Mouse (Mus musculus) embryonic facial prominence, embryonic 14.5 days (tissue): ENCODE measurements around the gene Lrrc4c. TPM values are rescaled to one million over a fixed set of nuclear protein-coding genes. Genes with fewer than 3 reads are reported as not detected.
A peak's percentile ranks its signal among the peaks of the same experiment; 100 is the strongest.

ENCODE experiments used
- ATAC-seq: fragments of 200-750 bp; cut with Nextera tagmentation; 2 replicates; pipeline ENCODE4 v1.8.0; 2017; ENCODE audit warnings: low read depth, moderate number of reproducible peaks, moderate TSS enrichment
- DNase-seq: peaks from one replicate; pipeline ENCODE4 v3.0.0-alpha.2; 2015; ENCODE audit warnings: low spot score
- H3K27ac ChIP-seq: fragments of 300-500 bp; sonication (generic); replicated peaks from 2 replicates; pipeline ENCODE4 v1.5.1; 2014; ENCODE audit warnings: low read depth, mild to moderate bottlenecking, low read length, moderate library complexity
- H3K27me3 ChIP-seq: fragments of 300-500 bp; sonication (generic); replicated peaks from 2 replicates; pipeline ENCODE4 v1.6.1; 2014; ENCODE audit warnings: low read length; ENCODE audit not compliant: control insufficient read depth, insufficient read depth
- H3K36me3 ChIP-seq: fragments of 300-500 bp; sonication (generic); 2 replicates; pipeline ENCODE4 v1.6.1; 2014; ENCODE audit warnings: low read length, mixed read lengths; ENCODE audit not compliant: control insufficient read depth, insufficient read depth
- H3K4me1 ChIP-seq: fragments of 300-500 bp; sonication (generic); 2 replicates; pipeline ENCODE4 v1.6.1; 2014; ENCODE audit warnings: antibody characterized with exemption, low read length; ENCODE audit not compliant: control insufficient read depth, insufficient read depth
- H3K4me2 ChIP-seq: fragments of 300-500 bp; sonication (generic); 2 replicates; pipeline ENCODE4 v1.6.1; 2014; ENCODE audit warnings: low read depth, mild to moderate bottlenecking, low read length, moderate library complexity, mixed read lengths
- H3K4me3 ChIP-seq: fragments of 300-500 bp; sonication (generic); 2 replicates; pipeline ENCODE4 v1.5.1; 2014; ENCODE audit warnings: low read depth, mild to moderate bottlenecking, low read length
- H3K9ac ChIP-seq: fragments of 300-500 bp; sonication (generic); 2 replicates; pipeline ENCODE4 v1.6.1; 2014; ENCODE audit warnings: low read depth, mild to moderate bottlenecking, low read length, moderate library complexity, mixed read lengths
- H3K9me3 ChIP-seq: fragments of 300-500 bp; sonication (generic); 2 replicates; pipeline ENCODE4 v1.6.1; 2016; ENCODE audit warnings: low read length; ENCODE audit not compliant: control insufficient read depth
- WGBS: fragments of 180-500 bp; shearing (Covaris S2); extraction: QIAGEN DNeasy Blood & Tissue Kit; methylation state at CpG from one replicate; pipeline ENCODE4 v1.1.7; 2014; 5-methylcytosine and 5-hydroxymethylcytosine counted together
- polyA plus RNA-seq: library from polyadenylated mRNA; unstranded; fragments of >200 nt; fragmentation: Nextera tagmentation; extraction: Ambion mirVana; gene quantifications from 2 replicates; pipeline ENCODE4 v1.2.1, GENCODE M21; 2014

The Lrrc4c gene
- polyA plus RNA-seq, 1 experiment from 2014 or later = 1.9 TPM

- under 1% methylated on average over 26 of the region's 26 CpGs for WGBS
- Histone ChIP-seq H3K4me3 (peak overlapping the region; percentile 50), H3K4me2 (peak overlapping the region; percentile 86), H3K4me1 (peaks cover 2% of the 10 kb centered on the region; the same call in 1 of the 2 replicates), H3K9ac (peak overlapping the region; percentile 58), H3K9me3 (no peaks in the 10 kb centered on the region), H3K27me3 (peaks cover 13% of the 10 kb centered on the region), H3K27ac (peak overlapping the region; percentile 83), H3K36me3 (no peaks in the 10 kb centered on the region)
- DNase-seq = peak; percentile 38
- ATAC-seq = peak; percentile 77; the same call in 1 of the 2 replicates
Measured at GRCm38 (mm10) chr2:97467031-97467549, 1149.1 kb downstream of the Lrrc4c start.

- no peak for DNase-seq
- H3K4me3 ChIP-seq = peak overlapping the region; percentile 50
- H3K9me3 ChIP-seq = no peaks in the 10 kb centered on the region
- 6% methylated on average over 8 of the region's 8 CpGs for WGBS
- peaks cover 13% of the 10 kb centered on the region for H3K27me3 ChIP-seq
- peak overlapping the region; percentile 86 for H3K4me2 ChIP-seq
- ATAC-seq = no peak
- H3K27ac ChIP-seq = no peak overlapping the region
- H3K36me3 ChIP-seq = no peaks in the 10 kb centered on the region
- peak overlapping the region; percentile 58; the same call in 1 of the 2 replicates for H3K9ac ChIP-seq
- peaks cover 2% of the 10 kb centered on the region; the same call in 1 of the 2 replicates for H3K4me1 ChIP-seq
Measured at GRCm38 (mm10) chr2:97467664-97468063, 1149.7 kb downstream of the Lrrc4c start.

DNA sequence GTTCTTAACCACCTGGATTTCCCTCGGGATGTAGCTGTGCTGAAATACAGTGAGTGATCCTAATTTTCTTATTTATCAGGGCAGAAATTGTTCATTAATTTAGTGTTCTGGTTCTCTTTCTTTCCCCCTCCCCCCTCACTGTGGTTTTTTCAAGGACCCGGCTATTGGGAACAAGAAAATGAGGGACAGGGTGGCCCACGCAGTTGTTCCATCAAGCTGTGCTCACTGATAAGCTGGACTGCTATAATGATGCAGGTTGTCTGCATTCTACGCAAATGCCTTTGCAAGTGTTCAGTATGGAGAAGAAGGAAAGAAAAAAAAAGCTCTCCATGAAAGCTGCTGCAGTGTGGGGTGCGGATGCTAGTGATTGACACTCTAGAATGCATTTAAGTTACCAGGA is 1150.4 kb downstream of the Lrrc4c start:
- H3K9ac ChIP-seq = no peak overlapping the region
- peaks cover 13% of the 10 kb centered on the region for H3K27me3 ChIP-seq
- H3K4me1 ChIP-seq = peaks cover 2% of the 10 kb centered on the region; the same call in 1 of the 2 replicates
- 19% methylated on average over 5 of the region's 5 CpGs for WGBS
- no peaks in the 10 kb centered on the region for H3K9me3 ChIP-seq
- H3K27ac ChIP-seq = no peak overlapping the region
- DNase-seq (no peak), ATAC-seq (no peak)
- peak overlapping the region; percentile 50 for H3K4me3 ChIP-seq
- H3K4me2 ChIP-seq = peak overlapping the region; percentile 86
- H3K36me3 ChIP-seq = no peaks in the 10 kb centered on the region

DNA sequence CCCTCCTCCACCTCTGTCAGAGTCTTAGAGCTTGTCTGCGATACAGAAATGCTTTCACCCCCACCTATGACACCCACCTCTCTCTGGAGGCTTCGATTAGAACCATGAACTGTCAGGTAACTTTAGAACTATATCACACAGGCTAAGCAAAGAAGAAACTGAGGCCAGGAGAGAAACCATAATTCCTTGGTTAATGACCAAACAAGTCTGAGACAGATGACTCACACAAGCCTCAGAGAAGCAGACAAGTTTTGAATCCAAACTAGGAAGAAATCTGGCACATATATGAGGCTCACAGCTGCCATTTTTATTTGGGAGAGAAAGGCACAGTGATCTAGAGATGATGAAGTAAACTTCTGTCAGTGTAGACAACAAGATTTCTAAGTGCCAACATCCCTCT is 1151.4 kb downstream of the Lrrc4c start:
- DNase-seq = no peak
- Histone ChIP-seq H3K4me2 (peak overlapping the region; percentile 86), H3K9ac (no peak overlapping the region), H3K36me3 (no peaks in the 10 kb centered on the region), H3K9me3 (no peaks in the 10 kb centered on the region), H3K27ac (no peak overlapping the region), H3K4me3 (peak overlapping the region; percentile 50; the same call in 1 of the 2 replicates), H3K27me3 (peaks cover 13% of the 10 kb centered on the region), H3K4me1 (peaks cover 2% of the 10 kb centered on the region; the same call in 1 of the 2 replicates)
- WGBS = 54% methylated on average over 2 of the region's 2 CpGs
- ATAC-seq = no peak

DNA sequence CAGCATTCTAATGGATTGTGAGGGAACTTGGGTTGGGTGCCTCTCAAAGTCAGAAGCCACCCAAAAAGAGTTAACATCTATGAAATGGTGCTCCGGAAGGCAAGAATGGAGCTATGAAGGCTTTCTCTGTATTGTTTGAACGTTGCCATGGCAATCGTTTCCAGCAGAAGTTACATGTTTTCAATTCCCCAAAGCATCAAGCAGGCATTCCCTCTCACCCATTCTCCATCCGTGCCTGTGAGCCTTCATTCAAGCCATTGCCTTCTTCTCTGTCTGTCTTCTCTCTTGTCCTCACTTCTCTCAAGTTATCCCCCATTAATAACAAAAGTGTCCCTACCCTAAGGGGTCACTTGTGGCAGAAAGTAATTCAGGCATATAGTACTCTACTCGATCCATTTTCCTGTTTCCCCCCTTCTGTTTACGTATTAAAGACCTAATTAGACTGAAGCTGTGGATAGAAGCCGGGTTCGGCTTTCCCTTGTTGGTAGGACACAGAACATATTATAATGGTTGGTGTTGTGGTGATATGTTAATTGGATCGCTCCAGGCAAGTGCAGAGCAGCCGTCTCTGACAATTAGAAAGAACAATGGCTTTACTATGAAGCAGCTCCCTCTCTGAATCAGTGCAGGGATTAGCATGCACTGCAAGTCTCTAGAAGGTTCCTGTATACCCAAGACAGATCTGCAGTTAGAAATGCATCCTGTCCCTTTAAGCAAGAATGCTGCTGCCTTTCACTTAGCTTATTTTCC is 1160.4 kb downstream of the Lrrc4c start:
- WGBS = 35% methylated on average over 10 of the region's 10 CpGs
- Histone ChIP-seq H3K4me2 (no peak overlapping the region), H3K9ac (no peak overlapping the region), H3K36me3 (no peaks in the 10 kb centered on the region), H3K27me3 (no peaks in the 10 kb centered on the region), H3K4me3 (no peak overlapping the region), H3K27ac (no peak overlapping the region), H3K9me3 (no peaks in the 10 kb centered on the region), H3K4me1 (no peaks in the 10 kb centered on the region)
- ATAC-seq = peak; percentile 76
- peak; percentile 40 for DNase-seq

DNA sequence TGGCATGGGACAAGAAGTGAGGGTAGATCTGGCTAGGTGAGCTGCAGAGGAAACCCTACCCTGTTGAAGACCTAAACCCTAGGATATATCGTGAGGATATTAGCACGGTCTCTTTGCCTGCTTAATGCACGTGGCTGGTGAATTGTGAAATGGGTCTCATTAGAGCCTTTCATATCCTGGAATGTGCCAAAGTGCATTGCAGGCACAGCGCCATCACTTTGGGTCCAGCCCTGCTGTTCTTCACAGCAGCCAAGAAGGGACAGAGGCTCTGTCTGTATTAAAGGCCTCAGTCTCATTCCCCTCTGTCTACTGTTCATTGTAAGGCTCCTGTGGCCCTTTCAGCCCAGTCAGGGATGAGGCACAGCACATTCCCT is 1160.9 kb downstream of the Lrrc4c start:
- DNase-seq (peak; percentile 45), ATAC-seq (peak; percentile 79)
- Histone ChIP-seq H3K36me3 (no peaks in the 10 kb centered on the region), H3K9me3 (no peaks in the 10 kb centered on the region), H3K4me1 (no peaks in the 10 kb centered on the region), H3K27ac (no peak overlapping the region), H3K9ac (no peak overlapping the region), H3K27me3 (no peaks in the 10 kb centered on the region), H3K4me3 (no peak overlapping the region), H3K4me2 (no peak overlapping the region)
- WGBS = 53% methylated on average over 4 of the region's 4 CpGs

- DNase-seq (no peak), ATAC-seq (no peak)
- H3K36me3 ChIP-seq = no peaks in the 10 kb centered on the region
- H3K4me1 ChIP-seq = no peaks in the 10 kb centered on the region; the same call in 1 of the 2 replicates
- no peak overlapping the region for H3K27ac ChIP-seq
- H3K4me2 ChIP-seq = no peak overlapping the region
- no peaks in the 10 kb centered on the region for H3K9me3 ChIP-seq
- no peak overlapping the region for H3K9ac ChIP-seq
- 26% methylated on average over 1 of the region's 1 CpGs for WGBS
- no peak overlapping the region for H3K4me3 ChIP-seq
- H3K27me3 ChIP-seq = no peaks in the 10 kb centered on the region
Measured at GRCm38 (mm10) chr2:97484990-97485389, 1167.0 kb downstream of the Lrrc4c start.

GRCm38 (mm10) chr2:97485609-97486008 is 1167.6 kb downstream of the Lrrc4c start:
- no peaks in the 10 kb centered on the region for H3K36me3 ChIP-seq
- 34% methylated on average over 2 of the region's 2 CpGs for WGBS
- no peaks in the 10 kb centered on the region for H3K9me3 ChIP-seq
- DNase-seq (peak; percentile 80), ATAC-seq (no peak)
- no peak overlapping the region for H3K9ac ChIP-seq
- no peak overlapping the region for H3K27ac ChIP-seq
- no peak overlapping the region for H3K4me3 ChIP-seq
- no peak overlapping the region for H3K4me2 ChIP-seq
- H3K27me3 ChIP-seq = no peaks in the 10 kb centered on the region
- no peaks in the 10 kb centered on the region; the same call in 1 of the 2 replicates for H3K4me1 ChIP-seq
